Mouse (Mus musculus): ENCODE data around the gene Galnt14. TPM values are rescaled to one million over a fixed set of nuclear protein-coding genes. Genes with fewer than 3 reads are reported as not detected.
A peak's percentile ranks its signal among the peaks of the same experiment; 100 is the strongest.

Galnt14 gene
- polyA plus RNA-seq, 1 experiment from 2014 or later = 28.4 TPM

DNA sequence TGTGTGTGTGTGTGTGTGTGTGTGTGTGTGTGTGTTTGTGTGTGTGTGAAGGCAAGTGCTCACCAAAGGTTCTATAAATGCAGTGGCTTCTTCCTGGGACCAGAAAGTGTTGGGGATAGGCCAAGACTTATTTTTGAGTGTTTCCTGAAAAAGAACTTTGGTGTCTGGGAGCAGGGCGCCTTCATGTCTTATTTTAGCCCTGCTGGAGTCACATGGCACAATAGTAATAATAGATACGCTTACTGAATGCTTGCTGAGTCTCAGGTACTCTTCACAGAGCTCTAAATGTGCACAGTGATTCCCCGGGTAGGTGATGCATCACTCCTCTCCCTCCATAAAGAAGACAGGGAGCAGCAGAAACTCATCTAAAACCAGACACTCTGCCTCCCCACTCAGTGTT is 153.2 kb downstream of the Galnt14 start:
- Histone ChIP-seq H3K4me3 (no peak overlapping the region), H3K27me3 (no peaks in the 10 kb centered on the region), H3K9me3 (no peaks in the 10 kb centered on the region), H3K27ac (replicated peaks) (no peak overlapping the region), H3K36me3 (no peaks in the 10 kb centered on the region), H3K9ac (no peak overlapping the region), H3K4me1 (replicated peaks) (no peaks in the 10 kb centered on the region), H3K4me2 (no peak overlapping the region)
- WGBS = 86% methylated on average over 3 of the region's 3 CpGs
- no peak for ATAC-seq (ENCODE audit: low read depth)

DNA sequence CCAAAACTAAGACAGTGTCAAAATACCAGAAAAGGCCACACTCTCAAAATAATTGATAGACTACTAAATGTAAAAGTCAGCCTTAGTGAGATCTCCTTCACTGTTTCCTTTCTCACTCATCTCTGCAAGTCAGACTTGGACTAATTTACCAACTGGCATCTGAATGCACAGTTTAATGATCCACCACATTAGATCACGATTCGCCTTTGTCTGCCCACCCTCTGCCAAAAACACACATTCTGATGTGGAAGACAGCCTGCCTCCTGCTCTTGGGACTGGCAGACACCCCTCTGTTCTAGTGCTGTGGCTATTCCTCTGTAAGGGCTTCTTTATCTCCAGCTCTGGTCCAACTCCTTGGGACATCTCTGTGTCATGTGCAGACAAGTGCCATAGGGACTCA is 153.8 kb downstream of the Galnt14 start:
- Histone ChIP-seq H3K9me3 (no peaks in the 10 kb centered on the region), H3K4me3 (no peak overlapping the region), H3K9ac (no peak overlapping the region), H3K4me1 (replicated peaks) (no peaks in the 10 kb centered on the region), H3K36me3 (no peaks in the 10 kb centered on the region), H3K4me2 (no peak overlapping the region), H3K27me3 (no peaks in the 10 kb centered on the region), H3K27ac (replicated peaks) (no peak overlapping the region)
- no peak for ATAC-seq (ENCODE audit: low read depth)
- WGBS = 77% methylated on average over 2 of the region's 2 CpGs

DNA sequence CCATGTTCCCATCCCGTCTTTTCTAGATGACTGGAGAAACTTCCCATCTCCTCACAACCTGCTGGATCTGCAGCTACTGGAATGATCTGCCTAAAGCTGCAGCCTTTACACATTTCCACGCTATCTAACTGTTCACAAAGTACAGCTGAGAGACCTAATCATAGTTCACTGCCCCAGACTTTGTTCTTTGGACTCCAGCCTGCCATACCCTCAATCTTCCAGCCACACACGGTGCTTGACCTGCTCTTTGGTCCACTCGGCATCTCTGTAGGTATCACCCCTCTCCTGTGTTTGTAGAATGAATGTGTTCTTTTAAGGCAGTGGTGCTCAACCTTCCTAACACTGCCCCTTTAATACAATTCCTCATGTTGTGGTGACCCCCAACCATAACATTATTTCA is 155.6 kb downstream of the Galnt14 start:
- 89% methylated on average over 4 of the region's 4 CpGs for WGBS
- H3K4me1 ChIP-seq (replicated peaks) = peaks cover 9% of the 10 kb centered on the region
- H3K27ac ChIP-seq (replicated peaks) = no peak overlapping the region
- no peaks in the 10 kb centered on the region for H3K36me3 ChIP-seq
- no peak overlapping the region for H3K4me3 ChIP-seq
- no peak overlapping the region for H3K9ac ChIP-seq
- no peak for ATAC-seq (ENCODE audit: low read depth)
- no peaks in the 10 kb centered on the region for H3K27me3 ChIP-seq
- no peak overlapping the region for H3K4me2 ChIP-seq
- no peaks in the 10 kb centered on the region for H3K9me3 ChIP-seq

DNA sequence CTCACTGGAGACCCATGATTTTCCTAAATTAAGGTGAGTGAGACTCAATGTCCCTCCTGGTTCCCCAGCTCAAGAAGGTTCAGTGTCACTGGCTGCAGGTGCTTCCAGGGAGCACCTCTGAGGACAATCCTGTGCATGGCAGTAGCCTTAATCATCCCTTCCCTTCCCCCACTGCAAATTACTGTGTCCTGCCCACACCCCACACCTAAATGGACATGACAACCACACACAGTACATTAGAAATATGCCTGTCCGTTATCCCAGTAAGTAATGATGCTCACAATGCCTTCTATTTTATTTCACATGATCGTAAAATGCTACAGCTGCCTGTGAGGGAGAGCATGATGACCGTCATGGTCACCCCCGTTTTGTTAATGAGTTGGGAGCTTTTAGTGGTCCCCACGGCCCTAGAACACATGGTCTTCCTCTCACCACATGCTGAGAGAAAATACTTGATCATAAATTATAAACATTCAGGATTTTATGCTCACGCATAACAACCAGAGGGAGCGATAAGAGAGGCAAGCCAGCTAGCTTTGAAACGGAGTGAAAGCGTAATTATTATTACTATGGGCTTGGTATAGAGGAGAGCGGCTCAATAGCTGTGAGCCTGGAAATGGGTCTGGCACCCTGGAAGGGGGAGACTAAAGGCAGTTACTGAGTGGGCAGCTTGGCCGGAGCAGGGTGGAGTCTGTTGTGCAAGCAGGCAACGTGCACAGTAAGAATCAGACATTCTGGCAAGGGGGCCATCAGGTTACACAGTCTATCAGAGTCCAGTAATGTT is 161.3 kb downstream of the Galnt14 start:
- Histone ChIP-seq H3K4me1 (replicated peaks) (peaks cover 31% of the 10 kb centered on the region), H3K4me2 (peak overlapping the region; percentile 23), H3K36me3 (no peaks in the 10 kb centered on the region), H3K27me3 (no peaks in the 10 kb centered on the region), H3K9me3 (no peaks in the 10 kb centered on the region), H3K27ac (replicated peaks) (peak overlapping the region; percentile 91), H3K4me3 (no peak overlapping the region), H3K9ac (no peak overlapping the region)
- WGBS = 22% methylated on average over 12 of the region's 12 CpGs
- ATAC-seq (ENCODE audit: low read depth) = peak; percentile 84

DNA sequence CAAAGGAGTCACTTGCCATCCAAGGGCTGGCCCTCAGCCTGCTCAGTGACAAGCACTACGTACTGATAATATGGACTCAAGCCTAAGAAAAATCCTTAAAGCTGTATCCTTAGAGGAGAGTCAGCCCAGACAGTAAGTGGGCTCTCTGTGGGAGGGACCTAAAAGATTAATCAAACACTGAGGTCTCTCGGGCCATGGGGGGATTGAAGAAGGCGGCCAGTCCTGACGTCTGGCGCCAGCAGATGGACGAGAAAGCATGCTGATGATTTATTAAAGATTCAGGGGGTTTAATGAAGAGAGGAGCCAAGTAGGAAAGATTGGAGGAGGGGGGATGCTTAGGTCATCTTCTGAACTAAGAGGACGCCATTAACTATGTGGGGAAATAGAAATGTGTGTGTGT is 162.1 kb downstream of the Galnt14 start:
- Histone ChIP-seq H3K27ac (replicated peaks) (peak overlapping the region; percentile 91), H3K4me1 (replicated peaks) (peaks cover 31% of the 10 kb centered on the region), H3K27me3 (no peaks in the 10 kb centered on the region), H3K9ac (0 out of 2 replicates have a peak overlapping the region, but pooled peaks have one; percentile 13), H3K4me3 (no peak overlapping the region), H3K36me3 (no peaks in the 10 kb centered on the region), H3K4me2 (no peak overlapping the region), H3K9me3 (no peaks in the 10 kb centered on the region)
- 26% methylated on average over 7 of the region's 7 CpGs for WGBS
- ATAC-seq (ENCODE audit: low read depth) = peak; percentile 48; the same call in 1 of the 2 replicates

DNA sequence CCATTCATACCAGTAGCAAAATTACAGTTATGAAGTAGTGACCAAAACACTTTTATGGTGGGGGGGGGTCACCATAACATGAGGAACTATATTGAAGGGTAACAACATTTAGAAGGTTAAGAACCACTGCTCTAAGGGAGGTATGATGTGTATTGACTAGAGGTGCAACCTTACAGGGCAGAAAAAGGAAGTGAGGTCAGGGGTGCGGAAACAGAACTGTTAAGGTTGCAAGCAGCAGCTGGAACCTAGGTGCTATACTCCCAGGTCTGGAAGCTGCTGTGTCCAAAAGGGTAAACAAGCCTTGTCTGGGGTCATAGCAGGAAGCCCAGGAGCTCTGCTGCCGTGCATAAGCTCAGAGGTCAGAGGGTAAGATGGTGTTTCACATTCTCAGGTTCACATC is 162.8 kb downstream of the Galnt14 start:
- no peaks in the 10 kb centered on the region for H3K9me3 ChIP-seq
- H3K36me3 ChIP-seq = no peaks in the 10 kb centered on the region
- H3K4me2 ChIP-seq = no peak overlapping the region
- WGBS = 68% methylated on average over 2 of the region's 2 CpGs
- H3K27me3 ChIP-seq = no peaks in the 10 kb centered on the region
- ATAC-seq (ENCODE audit: low read depth) = no peak
- no peak overlapping the region for H3K9ac ChIP-seq
- no peak overlapping the region for H3K4me3 ChIP-seq
- H3K4me1 ChIP-seq (replicated peaks) = peaks cover 31% of the 10 kb centered on the region
- H3K27ac ChIP-seq (replicated peaks) = peak overlapping the region; percentile 91

DNA sequence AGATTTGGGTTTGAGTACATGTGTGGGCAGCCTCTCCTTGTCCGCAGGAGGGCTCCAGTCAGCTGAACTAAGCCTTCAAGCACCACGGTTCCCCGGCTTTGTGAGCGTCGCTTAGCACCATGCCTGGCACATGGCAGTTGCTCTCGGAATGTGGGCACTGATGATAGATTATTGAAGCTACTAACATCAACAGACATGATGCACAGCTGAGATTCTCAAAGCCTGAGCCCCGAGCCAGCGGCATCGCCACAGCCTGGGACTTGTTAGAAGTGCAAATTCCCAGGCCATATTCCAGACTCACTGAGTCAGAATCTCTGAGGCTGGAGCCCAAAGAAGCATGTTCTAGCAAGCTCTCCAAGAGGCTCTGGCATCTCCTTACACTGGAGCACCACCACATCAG is 168.3 kb downstream of the Galnt14 start:
- Histone ChIP-seq H3K9me3 (no peaks in the 10 kb centered on the region), H3K36me3 (no peaks in the 10 kb centered on the region), H3K27me3 (no peaks in the 10 kb centered on the region), H3K4me1 (replicated peaks) (peaks cover 22% of the 10 kb centered on the region), H3K4me3 (no peak overlapping the region), H3K9ac (no peak overlapping the region), H3K27ac (replicated peaks) (no peak overlapping the region), H3K4me2 (no peak overlapping the region)
- WGBS = 84% methylated on average over 9 of the region's 9 CpGs
- ATAC-seq (ENCODE audit: low read depth) = no peak

DNA sequence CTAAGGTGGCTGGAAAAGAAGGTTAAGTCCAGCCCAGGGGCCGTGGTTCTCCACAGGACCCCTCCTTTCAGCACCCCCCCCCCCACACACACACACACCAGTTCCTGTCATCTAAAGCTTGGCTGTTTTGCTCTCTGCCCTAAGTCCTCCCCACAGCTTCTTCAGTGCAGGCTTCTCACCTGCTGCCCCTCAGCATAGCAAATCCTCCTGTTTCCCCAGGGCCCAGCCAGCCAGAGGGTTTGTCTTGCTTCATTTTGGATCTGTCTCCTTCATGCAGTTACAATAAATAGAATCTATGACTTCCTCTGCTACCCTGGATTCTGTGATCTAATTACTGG is 169.1 kb downstream of the Galnt14 start:
- Histone ChIP-seq H3K27ac (replicated peaks) (peak overlapping the region; percentile 38; the same call in 1 of the 2 replicates), H3K36me3 (no peaks in the 10 kb centered on the region), H3K9ac (no peak overlapping the region), H3K4me2 (no peak overlapping the region), H3K4me3 (no peak overlapping the region), H3K27me3 (no peaks in the 10 kb centered on the region), H3K4me1 (replicated peaks) (peaks cover 22% of the 10 kb centered on the region), H3K9me3 (no peaks in the 10 kb centered on the region)
- ATAC-seq (ENCODE audit: low read depth) = no peak
- 19% methylated on average over 1 of the region's 1 CpGs for WGBS

DNA sequence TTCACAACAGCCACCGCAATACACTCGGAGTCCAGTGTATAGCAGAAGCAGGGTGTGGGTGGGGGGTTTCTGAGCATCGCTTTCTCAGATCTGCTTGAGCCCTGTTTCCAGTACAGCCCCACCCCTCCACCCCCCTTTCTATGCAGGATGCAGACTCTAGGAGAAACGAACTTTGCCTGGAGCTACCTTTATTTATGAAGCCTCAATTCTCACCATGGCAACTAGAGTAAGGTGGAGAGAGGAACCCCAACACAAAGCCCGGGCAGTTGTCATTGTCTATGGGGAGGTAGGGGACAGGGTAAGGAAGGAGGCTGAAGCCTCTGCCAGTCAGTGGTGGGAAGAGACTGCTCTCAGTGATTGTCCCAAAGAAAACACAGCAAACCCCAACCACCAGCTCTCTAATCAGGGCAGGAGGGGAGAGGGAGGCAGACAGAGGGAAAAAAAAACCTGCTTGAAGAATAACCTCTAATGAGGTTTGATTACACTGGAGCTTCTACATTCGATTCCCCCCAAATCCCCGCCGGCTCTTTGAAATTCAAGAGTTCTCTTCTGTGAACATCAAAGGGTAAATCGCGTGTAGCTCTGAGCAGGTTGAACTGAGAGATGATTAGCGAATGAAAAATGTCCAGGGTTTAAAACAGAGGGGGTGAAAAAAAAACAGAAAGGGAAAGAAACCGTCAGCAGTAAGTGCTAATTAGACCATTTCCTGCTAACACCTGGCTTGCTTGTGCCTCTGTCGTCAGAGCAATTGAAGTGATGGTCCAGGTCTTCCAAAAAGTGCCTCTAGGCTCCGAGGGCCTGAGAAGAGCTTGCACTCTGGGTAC is 169.6 kb downstream of the Galnt14 start:
- Histone ChIP-seq H3K4me1 (replicated peaks) (peaks cover 22% of the 10 kb centered on the region), H3K27me3 (no peaks in the 10 kb centered on the region), H3K27ac (replicated peaks) (peak overlapping the region; percentile 38; the same call in 1 of the 2 replicates), H3K9me3 (no peaks in the 10 kb centered on the region), H3K4me2 (no peak overlapping the region), H3K9ac (no peak overlapping the region), H3K4me3 (no peak overlapping the region), H3K36me3 (no peaks in the 10 kb centered on the region)
- WGBS = 24% methylated on average over 14 of the region's 14 CpGs
- peak; percentile 57 for ATAC-seq (ENCODE audit: low read depth)

DNA sequence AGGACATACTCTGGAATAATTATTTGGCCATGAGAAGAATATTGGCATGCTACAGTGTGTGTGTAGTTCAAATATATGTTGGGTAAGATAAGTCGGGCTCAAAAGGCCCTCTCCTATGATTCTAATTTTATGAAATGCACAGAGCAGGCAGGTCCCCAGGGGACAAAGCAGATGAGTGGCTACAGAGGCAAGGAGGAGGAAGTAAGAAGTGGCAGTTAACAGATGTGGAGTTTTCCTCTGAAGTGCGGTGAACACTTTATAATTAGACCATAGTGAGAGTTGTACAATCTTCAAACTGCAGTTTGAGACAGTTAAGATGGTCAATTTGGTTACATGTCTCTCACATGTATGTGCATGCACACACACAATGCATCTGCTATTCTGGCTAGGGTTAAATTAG is 178.4 kb downstream of the Galnt14 start:
- no peak for ATAC-seq (ENCODE audit: low read depth)
- no peaks in the 10 kb centered on the region for H3K27me3 ChIP-seq
- H3K4me3 ChIP-seq = no peak overlapping the region
- no peak overlapping the region for H3K9ac ChIP-seq
- no peak overlapping the region for H3K27ac ChIP-seq (replicated peaks)
- 88% methylated on average over 2 of the region's 2 CpGs for WGBS
- H3K36me3 ChIP-seq = 0 out of 2 replicates have a peak, but pooled peaks cover 3% of the 10 kb centered on the region
- no peak overlapping the region for H3K4me2 ChIP-seq
- H3K4me1 ChIP-seq (replicated peaks) = no peaks in the 10 kb centered on the region
- no peaks in the 10 kb centered on the region for H3K9me3 ChIP-seq

DNA sequence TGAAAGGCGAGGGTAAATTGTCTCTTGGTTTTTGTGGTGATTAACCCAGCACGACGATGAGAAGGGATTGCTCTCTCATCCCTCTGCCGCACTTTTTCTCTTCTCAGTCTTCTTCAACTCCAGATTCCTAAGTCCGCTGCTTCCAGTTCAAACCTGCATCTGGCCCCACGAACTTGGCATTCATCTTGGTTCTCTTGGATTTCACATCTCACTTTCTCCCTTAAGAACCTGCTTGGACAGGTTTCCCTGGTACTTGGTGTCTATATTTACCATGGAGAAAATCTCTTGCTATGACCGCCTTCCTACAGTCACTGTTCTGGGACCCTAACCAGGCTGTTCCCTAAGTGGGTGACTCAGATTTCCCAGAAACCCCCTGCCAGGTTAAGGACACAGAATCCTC is 188.1 kb downstream of the Galnt14 start:
- H3K27me3 ChIP-seq = no peaks in the 10 kb centered on the region
- H3K4me1 ChIP-seq (replicated peaks) = no peaks in the 10 kb centered on the region
- no peak overlapping the region for H3K4me3 ChIP-seq
- no peak for ATAC-seq (ENCODE audit: low read depth)
- WGBS = 85% methylated on average over 7 of the region's 7 CpGs
- no peak overlapping the region for H3K4me2 ChIP-seq
- H3K9me3 ChIP-seq = no peaks in the 10 kb centered on the region
- no peak overlapping the region for H3K27ac ChIP-seq (replicated peaks)
- no peaks in the 10 kb centered on the region for H3K36me3 ChIP-seq
- H3K9ac ChIP-seq = no peak overlapping the region

DNA sequence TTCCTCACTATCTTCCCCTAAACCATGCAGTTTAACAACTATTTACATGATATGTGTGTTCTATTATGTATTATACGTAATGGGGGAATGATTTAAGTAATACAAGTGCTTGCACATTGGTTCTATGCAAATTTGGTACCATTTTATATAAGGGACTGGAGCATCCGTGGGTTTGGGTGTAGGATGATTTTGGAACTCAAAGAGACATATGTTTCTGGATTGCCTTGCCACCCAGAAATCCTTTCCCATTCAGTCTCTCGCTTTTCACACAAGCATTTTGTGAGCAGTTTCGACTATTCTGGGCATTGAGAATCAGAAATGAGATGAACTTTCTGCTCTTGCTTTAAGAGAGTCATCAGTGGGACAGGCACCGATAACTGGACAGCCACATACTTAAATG is 190.9 kb downstream of the Galnt14 start:
- ATAC-seq (ENCODE audit: low read depth) = no peak
- H3K4me2 ChIP-seq = no peak overlapping the region
- H3K27ac ChIP-seq (replicated peaks) = no peak overlapping the region
- no peak overlapping the region for H3K4me3 ChIP-seq
- H3K4me1 ChIP-seq (replicated peaks) = no peaks in the 10 kb centered on the region
- no peaks in the 10 kb centered on the region for H3K27me3 ChIP-seq
- WGBS = 85% methylated on average over 5 of the region's 5 CpGs
- H3K9me3 ChIP-seq = no peaks in the 10 kb centered on the region
- no peak overlapping the region for H3K9ac ChIP-seq
- H3K36me3 ChIP-seq = no peaks in the 10 kb centered on the region
